Mouse (Mus musculus): ENCODE results near the gene Bcl2l13. TPM values are rescaled to one million over a fixed set of nuclear protein-coding genes. Genes with fewer than 3 reads are reported as not detected.
"Not testable (repeated sequence)": the region's sequence is repeated elsewhere in the genome, so short reads cannot be mapped to it uniquely, and the experiment has no call there.

Bcl2l13 gene
- polyA plus RNA-seq, 1 experiment: 23.8 TPM

DNA sequence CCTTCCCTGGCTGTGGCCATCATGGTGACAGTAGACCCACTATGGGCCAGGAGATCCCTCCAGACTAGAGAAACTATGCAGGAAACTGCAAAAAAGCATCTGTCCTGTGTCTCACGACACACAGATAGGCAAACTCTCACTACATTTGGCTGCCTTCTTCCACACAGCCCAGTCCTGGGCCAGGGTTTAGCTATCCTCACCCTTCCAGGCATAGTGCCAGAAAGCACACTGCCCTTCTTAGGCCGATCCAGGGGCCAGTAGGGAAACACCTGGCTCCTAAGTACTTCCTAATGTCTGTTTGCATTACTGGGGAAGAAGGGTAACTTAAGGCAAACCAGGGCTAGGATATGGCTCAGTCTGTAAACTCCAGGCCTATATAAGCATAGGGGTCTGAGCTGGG lies 76.9 kb downstream of the Bcl2l13 start:
- TF ChIP-seq CTCF (IDR thresholded peaks at IDR 0.05; ENCODE audit: control insufficient read depth, insufficient read depth, insufficient replicate concordance, low read depth, low read length) (no peak), POLR2A (IDR thresholded peaks at IDR 0.05; ENCODE audit: control insufficient read depth, low read depth, low read length) (no peak)
- no peaks in the 10 kb centered on the region for H3K36me3 ChIP-seq (ENCODE audit: control insufficient read depth, insufficient read depth, low read length)
- no peak overlapping the region for H3K27ac ChIP-seq (ENCODE audit: control insufficient read depth, insufficient read depth, low read depth, low read length)
- H3K4me1 ChIP-seq (ENCODE audit: control insufficient read depth, insufficient read depth, low read length): peaks cover 16% of the 10 kb centered on the region
- H3K4me3 ChIP-seq (ENCODE audit: control insufficient read depth, low read depth, low read length): no peak overlapping the region
- no peaks in the 10 kb centered on the region for H3K27me3 ChIP-seq (ENCODE audit: control insufficient read depth, insufficient read depth, low read length)

- H3K4me1 ChIP-seq (ENCODE audit: control insufficient read depth, insufficient read depth, low read length): peaks cover 16% of the 10 kb centered on the region
- H3K27me3 ChIP-seq (ENCODE audit: control insufficient read depth, insufficient read depth, low read length): no peaks in the 10 kb centered on the region
- H3K4me3 ChIP-seq (ENCODE audit: control insufficient read depth, low read depth, low read length): no peak overlapping the region
- H3K27ac ChIP-seq (ENCODE audit: control insufficient read depth, insufficient read depth, low read depth, low read length): no peak overlapping the region
- H3K36me3 ChIP-seq (ENCODE audit: control insufficient read depth, insufficient read depth, low read length): no peaks in the 10 kb centered on the region
- no peak for TF ChIP-seq CTCF (IDR thresholded peaks at IDR 0.05; ENCODE audit: control insufficient read depth, insufficient read depth, insufficient replicate concordance, low read depth, low read length)
- no peak for TF ChIP-seq POLR2A (IDR thresholded peaks at IDR 0.05; ENCODE audit: control insufficient read depth, low read depth, low read length)
Measured at GRCm38 (mm10) chr6:120913783-120914182, 77.8 kb downstream of the Bcl2l13 start.

DNA sequence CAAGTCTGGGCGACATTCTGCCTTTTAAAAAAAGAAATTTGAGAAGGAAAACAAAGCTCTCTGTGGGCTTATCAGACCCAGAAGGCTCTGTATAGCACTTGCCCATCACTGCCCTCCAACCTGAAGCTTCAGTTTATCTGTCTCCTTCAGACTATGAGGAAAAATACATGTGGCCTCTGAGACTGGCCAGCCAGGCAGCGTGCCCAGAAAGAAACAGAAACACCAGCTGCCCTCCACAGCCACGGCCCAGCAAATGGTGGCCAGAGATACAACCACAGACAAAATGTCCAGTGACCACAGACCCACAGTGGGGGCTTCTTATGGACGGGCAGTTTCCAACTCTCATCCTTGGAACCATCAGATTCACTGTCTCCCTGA lies 78.5 kb downstream of the Bcl2l13 start:
- Histone ChIP-seq H3K36me3 (ENCODE audit: control insufficient read depth, insufficient read depth, low read length) (no peaks in the 10 kb centered on the region), H3K27ac (ENCODE audit: control insufficient read depth, insufficient read depth, low read depth, low read length) (no peak overlapping the region), H3K4me1 (ENCODE audit: control insufficient read depth, insufficient read depth, low read length) (peaks cover 16% of the 10 kb centered on the region), H3K27me3 (ENCODE audit: control insufficient read depth, insufficient read depth, low read length) (no peaks in the 10 kb centered on the region), H3K4me3 (ENCODE audit: control insufficient read depth, low read depth, low read length) (no peak overlapping the region)
- no peak for TF ChIP-seq CTCF (IDR thresholded peaks at IDR 0.05; ENCODE audit: control insufficient read depth, insufficient read depth, insufficient replicate concordance, low read depth, low read length)
- TF ChIP-seq POLR2A (IDR thresholded peaks at IDR 0.05; ENCODE audit: control insufficient read depth, low read depth, low read length): no peak

- Histone ChIP-seq H3K36me3 (ENCODE audit: control insufficient read depth, insufficient read depth, low read length) (no peaks in the 10 kb centered on the region), H3K4me1 (ENCODE audit: control insufficient read depth, insufficient read depth, low read length) (peaks cover 16% of the 10 kb centered on the region), H3K27me3 (ENCODE audit: control insufficient read depth, insufficient read depth, low read length) (no peaks in the 10 kb centered on the region), H3K4me3 (ENCODE audit: control insufficient read depth, low read depth, low read length) (no peak overlapping the region), H3K27ac (ENCODE audit: control insufficient read depth, insufficient read depth, low read depth, low read length) (no peak overlapping the region)
- TF ChIP-seq POLR2A (IDR thresholded peaks at IDR 0.05; ENCODE audit: control insufficient read depth, low read depth, low read length) (no peak), CTCF (IDR thresholded peaks at IDR 0.05; ENCODE audit: control insufficient read depth, insufficient read depth, insufficient replicate concordance, low read depth, low read length) (no peak; the same call in 1 of the 2 replicates)
Measured at GRCm38 (mm10) chr6:120914911-120915648, 79.1 kb downstream of the Bcl2l13 start.

GRCm38 (mm10) chr6:120915649-120915975 lies 79.6 kb downstream of the Bcl2l13 start:
- no peaks in the 10 kb centered on the region for H3K27me3 ChIP-seq (ENCODE audit: control insufficient read depth, insufficient read depth, low read length)
- H3K4me1 ChIP-seq (ENCODE audit: control insufficient read depth, insufficient read depth, low read length): peaks cover 16% of the 10 kb centered on the region
- no peak overlapping the region for H3K4me3 ChIP-seq (ENCODE audit: control insufficient read depth, low read depth, low read length)

DNA sequence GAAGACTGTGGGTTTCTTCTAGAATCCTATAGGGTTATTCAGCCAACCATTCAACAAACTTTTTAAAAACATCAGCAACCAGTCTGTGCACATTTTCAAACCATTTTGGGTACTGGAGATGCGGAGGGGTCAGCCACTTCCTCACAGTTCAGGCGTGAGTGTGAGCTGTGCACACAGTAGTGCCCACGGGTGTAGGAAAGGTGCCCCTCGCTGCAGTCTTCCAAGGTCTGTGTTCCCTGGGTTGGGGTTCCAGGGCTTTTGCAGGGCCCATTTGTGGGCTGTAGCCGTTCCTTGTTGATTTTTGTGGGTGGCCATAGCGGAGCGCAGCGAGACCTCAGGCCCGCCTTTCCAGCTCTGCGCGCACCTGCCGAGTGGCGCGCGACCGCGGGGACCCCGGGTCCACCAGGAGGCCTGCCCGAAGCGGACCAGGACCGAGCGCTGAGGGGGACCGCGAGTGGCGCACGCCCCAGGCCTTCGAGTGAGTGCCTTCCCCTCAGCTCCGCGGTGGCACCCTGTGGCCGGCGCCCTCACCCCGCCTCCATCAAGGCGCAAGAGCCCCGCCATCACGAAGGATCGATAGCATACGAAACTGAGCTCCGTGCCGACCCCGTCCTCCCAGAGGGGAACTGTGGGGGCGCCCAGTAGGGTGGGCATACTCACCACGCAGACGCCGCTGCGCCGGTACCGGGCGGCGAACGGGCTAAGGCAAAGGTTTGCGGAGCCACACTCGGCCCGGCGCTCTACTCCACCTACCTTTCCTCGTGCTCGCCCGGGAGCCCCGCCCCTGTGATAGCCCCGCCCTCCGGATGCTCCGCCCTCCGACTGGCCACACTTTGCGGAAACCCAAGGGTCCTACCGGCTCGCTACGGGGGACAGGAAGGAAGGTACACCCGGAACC lies 80.3 kb downstream of the Bcl2l13 start, which contains the start of gene Bid:
TSS of gene Bid (minus strand) at position 780 of the 898 bp plus-strand sequence.
- Histone ChIP-seq H3K36me3 (ENCODE audit: control insufficient read depth, insufficient read depth, low read length) (no peaks in the 10 kb centered on the region), H3K4me1 (ENCODE audit: control insufficient read depth, insufficient read depth, low read length) (peaks cover 16% of the 10 kb centered on the region), H3K4me3 (ENCODE audit: control insufficient read depth, low read depth, low read length) (peak within 1 kb of the TSS; percentile 97), H3K27ac (ENCODE audit: control insufficient read depth, insufficient read depth, low read depth, low read length) (no peak within 1 kb of the TSS; the same call in 1 of the 2 replicates), H3K27me3 (ENCODE audit: control insufficient read depth, insufficient read depth, low read length) (no peaks in the 10 kb centered on the region)
- TF ChIP-seq CTCF (IDR thresholded peaks at IDR 0.05; ENCODE audit: control insufficient read depth, insufficient read depth, insufficient replicate concordance, low read depth, low read length) (no peak), POLR2A (IDR thresholded peaks at IDR 0.05; ENCODE audit: control insufficient read depth, low read depth, low read length) (no peak; the same call in 1 of the 2 replicates)

More at GRCm38 (mm10) chr6:120915649-120915975, 79.6 kb downstream of the Bcl2l13 start:
- TF ChIP-seq CTCF (IDR thresholded peaks at IDR 0.05; ENCODE audit: control insufficient read depth, insufficient read depth, insufficient replicate concordance, low read depth, low read length) (no peak), POLR2A (IDR thresholded peaks at IDR 0.05; ENCODE audit: control insufficient read depth, low read depth, low read length) (no peak)
- Histone ChIP-seq H3K27ac (ENCODE audit: control insufficient read depth, insufficient read depth, low read depth, low read length) (no peak overlapping the region), H3K36me3 (ENCODE audit: control insufficient read depth, insufficient read depth, low read length) (no peaks in the 10 kb centered on the region)

DNA sequence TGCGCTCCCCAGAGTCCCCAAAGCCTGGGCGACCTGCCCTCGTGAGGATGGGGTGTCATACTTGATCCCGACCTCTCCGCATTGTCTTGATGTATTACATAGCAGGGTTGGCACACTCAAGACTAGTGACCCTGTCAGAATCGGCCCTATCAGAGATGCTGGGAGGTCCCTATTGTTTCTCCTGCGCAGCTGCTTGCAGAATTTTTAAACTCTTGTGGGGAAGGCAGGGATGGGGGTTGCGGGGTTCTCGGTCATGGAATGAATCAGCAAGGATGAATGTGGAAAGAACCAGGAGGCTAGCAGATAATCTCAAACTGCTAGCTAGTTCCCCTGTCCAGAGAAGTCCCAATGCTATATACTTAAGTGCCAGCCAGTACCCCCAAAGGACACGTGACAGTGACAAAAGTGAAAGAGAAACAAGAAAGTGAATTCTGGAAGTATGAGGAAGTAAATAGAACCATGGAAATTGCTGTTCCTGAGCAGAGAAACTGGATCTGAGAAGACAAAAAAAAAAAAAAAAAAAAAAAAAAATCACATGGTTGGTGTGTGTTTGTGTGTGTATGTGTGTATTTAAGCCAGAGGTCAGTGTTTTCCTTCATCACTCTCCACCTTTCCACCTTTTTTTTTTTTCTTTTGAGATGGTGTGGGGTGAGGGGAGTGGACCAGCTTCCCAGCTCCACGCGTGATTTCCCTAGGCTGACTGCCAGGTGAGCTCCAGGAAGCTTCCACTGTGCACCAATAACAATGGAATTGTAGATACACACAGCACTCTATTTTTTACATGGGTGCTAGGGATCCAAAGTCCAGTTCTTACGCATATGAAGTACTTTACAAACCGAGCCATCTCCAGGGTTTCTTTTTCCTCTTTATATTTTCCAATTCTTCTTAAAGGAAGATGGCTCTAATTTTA lies 81.2 kb downstream of the Bcl2l13 start:
- H3K27ac ChIP-seq (ENCODE audit: control insufficient read depth, insufficient read depth, low read depth, low read length); H3K27me3 ChIP-seq (ENCODE audit: control insufficient read depth, insufficient read depth, low read length); H3K36me3 ChIP-seq (ENCODE audit: control insufficient read depth, insufficient read depth, low read length): not testable (repeated sequence)
- peak overlapping the region; percentile 97 for H3K4me3 ChIP-seq (ENCODE audit: control insufficient read depth, low read depth, low read length)
- peaks cover 16% of the 10 kb centered on the region for H3K4me1 ChIP-seq (ENCODE audit: control insufficient read depth, insufficient read depth, low read length)
